Mouse (Mus musculus): Measurements from ENCODE around the gene Msantd3.

Gene Msantd3

GRCm38 (mm10) chr4:48554132-48554531 lies 14.4 kb downstream of the Msantd3 start:
- no peak for DNase-seq (ENCODE audit: low spot score in 2 of 2)

GRCm38 (mm10) chr4:48555729-48556128 lies 16.0 kb downstream of the Msantd3 start:
- DNase-seq (ENCODE audit: low spot score in 2 of 2) = peak in 1 of 2 experiments; percentile 45

- no peak for DNase-seq (ENCODE audit: low spot score in 2 of 2)
Observed at GRCm38 (mm10) chr4:48559652-48560051, 19.9 kb downstream of the Msantd3 start.

- DNase-seq (ENCODE audit: low spot score in 2 of 2) = no peak
Observed at GRCm38 (mm10) chr4:48561824-48562223, 22.1 kb downstream of the Msantd3 start.

- DNase-seq (ENCODE audit: low spot score in 2 of 2) = no peak
Observed at GRCm38 (mm10) chr4:48564962-48565361, 25.2 kb downstream of the Msantd3 start.

- DNase-seq (ENCODE audit: low spot score in 2 of 2) = no peak
Observed at GRCm38 (mm10) chr4:48576361-48576760, 36.6 kb downstream of the Msantd3 start.

GRCm38 (mm10) chr4:48577831-48578230 lies 38.1 kb downstream of the Msantd3 start:
- DNase-seq (ENCODE audit: low spot score in 2 of 2) = no peak

GRCm38 (mm10) chr4:48578399-48578798 lies 38.7 kb downstream of the Msantd3 start:
- no peak for DNase-seq (ENCODE audit: low spot score in 2 of 2)

- DNase-seq (ENCODE audit: low spot score in 2 of 2) = no peak
Observed at GRCm38 (mm10) chr4:48579475-48580110, 39.9 kb downstream of the Msantd3 start.

- DNase-seq (ENCODE audit: low spot score in 2 of 2) = no peak
Observed at GRCm38 (mm10) chr4:48581201-48581600, 41.5 kb downstream of the Msantd3 start.

- DNase-seq (ENCODE audit: low spot score in 2 of 2) = no peak
Observed at GRCm38 (mm10) chr4:48581993-48582392, 42.3 kb downstream of the Msantd3 start.

GRCm38 (mm10) chr4:48582941-48583340 lies 43.2 kb downstream of the Msantd3 start:
- no peak for DNase-seq (ENCODE audit: low spot score in 2 of 2)

GRCm38 (mm10) chr4:48584421-48585240 lies 44.9 kb downstream of the Msantd3 start, which contains the start of gene Tmeff1:
TSS of gene Tmeff1 (plus strand) at chr4:48585174.
- DNase-seq (ENCODE audit: low spot score in 2 of 2) = no peak

- peak; percentile 6 to 13 for DNase-seq (ENCODE audit: low spot score in 2 of 2)
Observed at GRCm38 (mm10) chr4:48585241-48586098, 45.7 kb downstream of the Msantd3 start.

GRCm38 (mm10) chr4:48586099-48586821 lies 46.5 kb downstream of the Msantd3 start:
- DNase-seq (ENCODE audit: low spot score in 2 of 2) = no peak

GRCm38 (mm10) chr4:48587526-48587925 lies 47.8 kb downstream of the Msantd3 start:
- no peak for DNase-seq (ENCODE audit: low spot score in 2 of 2)

GRCm38 (mm10) chr4:48588576-48588975 lies 48.8 kb downstream of the Msantd3 start:
- no peak for DNase-seq (ENCODE audit: low spot score in 2 of 2)

GRCm38 (mm10) chr4:48590862-48591261 lies 51.1 kb downstream of the Msantd3 start:
- no peak for DNase-seq (ENCODE audit: low spot score in 2 of 2)

- DNase-seq (ENCODE audit: low spot score in 2 of 2) = no peak
Observed at GRCm38 (mm10) chr4:48591390-48591789, 51.7 kb downstream of the Msantd3 start.

- no peak for DNase-seq (ENCODE audit: low spot score in 2 of 2)
Observed at GRCm38 (mm10) chr4:48592328-48592727, 52.6 kb downstream of the Msantd3 start.

- no peak for DNase-seq (ENCODE audit: low spot score in 2 of 2)
Observed at GRCm38 (mm10) chr4:48592844-48593243, 53.1 kb downstream of the Msantd3 start.

All from spleen, postnatal 10 days (tissue).